Mouse (Mus musculus) ES-Bruce4 (cell line): ENCODE measurements around the gene Gm10392.

Source experiments
- CTCF ChIP-seq: IDR thresholded peaks from one replicate; pipeline ENCODE4 v1.8.1; 2011; ENCODE audit warnings: low read depth, low read length
- POLR2A ChIP-seq: IDR thresholded peaks from one replicate; pipeline ENCODE4 v1.8.1; 2011; ENCODE audit warnings: low read length; ENCODE audit not compliant: insufficient read depth

DNA sequence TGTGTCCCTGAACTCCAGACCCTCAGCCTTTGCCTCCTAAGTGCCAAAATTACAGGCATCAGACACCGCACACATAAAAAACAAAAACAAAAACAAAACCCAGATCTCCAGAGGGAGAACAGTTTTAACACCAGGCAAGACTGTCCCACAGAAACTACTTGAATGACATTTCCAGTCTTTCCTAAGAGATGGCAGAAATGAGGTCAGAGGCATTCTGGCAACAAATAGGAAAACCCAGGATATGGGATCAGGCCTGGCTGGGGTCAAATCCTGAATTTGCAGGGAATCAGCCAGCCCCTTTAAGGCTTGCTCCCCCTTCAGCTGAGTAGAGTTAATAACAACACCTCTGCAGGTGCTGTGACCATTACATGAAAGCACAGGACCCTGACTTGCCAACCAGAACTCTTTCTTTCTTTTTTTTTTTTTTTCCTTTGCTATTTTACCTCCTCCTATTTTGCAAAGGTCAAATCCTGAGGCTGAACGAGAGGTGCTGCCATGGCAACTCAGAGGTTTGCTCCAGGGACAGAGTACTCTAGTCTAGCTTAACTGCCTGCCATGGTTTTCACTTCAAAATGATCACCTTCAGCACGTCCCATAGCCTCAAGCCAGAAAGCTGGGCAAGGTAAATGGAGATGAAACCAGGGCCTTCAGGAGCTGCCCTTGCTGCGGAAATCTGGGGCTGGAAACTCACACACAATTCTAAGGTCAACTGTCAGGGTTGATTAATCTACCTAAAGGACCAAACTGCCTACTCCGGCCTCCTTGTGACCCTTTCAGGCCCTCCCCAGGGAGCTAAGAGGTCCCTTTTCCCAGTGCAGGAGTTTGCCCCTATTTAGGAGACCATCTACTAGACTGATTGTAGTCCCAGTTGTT is 2.2 kb downstream of the Gm10392 start:
- TF ChIP-seq CTCF (no peak), POLR2A (no peak)
